Mouse (Mus musculus) kidney, adult 2 months (tissue): ENCODE results near the gene Ldlrap1.

Source experiments
- CTCF ChIP-seq: fragments of 200-500 bp; conservative IDR thresholded peaks from 2 replicates; pipeline ENCODE4 v1.5.1; 2011; ENCODE audit warnings: low read depth, mild to moderate bottlenecking, control low read depth, low read length, moderate library complexity, mixed read lengths; ENCODE audit not compliant: insufficient read depth, insufficient read length
- POLR2A ChIP-seq: fragments of 200-500 bp; IDR thresholded peaks from one replicate; pipeline ENCODE4 v1.6.1; 2011; ENCODE audit warnings: low read depth, low read length, control low read depth

- TF ChIP-seq CTCF (no peak), POLR2A (no peak)
Measured at GRCm38 (mm10) chr4:134760281-134760680, 7.5 kb downstream of the Ldlrap1 start.
